Mouse (Mus musculus): ENCODE measurements around the gene Cnksr2. TPM values are rescaled to one million over a fixed set of nuclear protein-coding genes. Genes with fewer than 3 reads are reported as not detected.

The Cnksr2 gene
- total and polyA plus RNA-seq, 3 experiments = not detected

- Histone ChIP-seq H3K9ac (ENCODE audit: insufficient read depth, low read depth) (no peak overlapping the region), H3K79me2 (replicated peaks; ENCODE audit: control insufficient read depth, extremely low read depth, insufficient read depth, poor library complexity, severe bottlenecking) (no peaks in the 10 kb centered on the region), H3K9me3 (replicated peaks; ENCODE audit: low read length) (no peaks in the 10 kb centered on the region), H3K36me3 (replicated peaks in 1 of 2; ENCODE audit: control insufficient read depth in 1 of 2, insufficient read depth in 1 of 2, low read length in 1 of 2) (no peaks in the 10 kb centered on the region), H3K27me3 (replicated peaks) (no peaks in the 10 kb centered on the region), H3K4me1 (ENCODE audit: control insufficient read depth in 1 of 2, insufficient read depth in 2 of 2) (no peaks in the 10 kb centered on the region), H3K27ac (ENCODE audit: insufficient read depth, low read depth) (no peak overlapping the region), H3K4me2 (ENCODE audit: insufficient read depth, low read depth, poor library complexity, severe bottlenecking) (no peak overlapping the region), H3K4me3 (replicated peaks in 1 of 3; ENCODE audit: low read depth in 2 of 3, low read length in 2 of 3, poor library complexity in 1 of 3) (no peak overlapping the region)
- in situ Hi-C loops (cut with MboI; ENCODE audit: low pct_ligation_motif_present, low pct_unique_long_range_greater_than_20kb, low sequenced_read_pairs) = no loop called here
- peak; percentile 6 for DNase-seq (ENCODE audit: extremely low read depth)
- dilution Hi-C loops (cut with MboI; ENCODE audit: extremely low pct_ligation_motif_present, extremely low pct_unique_long_range_greater_than_20kb, low sequenced_read_pairs) = no loop called here
- no peak for TF ChIP-seq CTCF (conservative IDR thresholded peaks at IDR 0.05 in 1 of 2, IDR thresholded peaks at IDR 0.05 in 1 of 2; ENCODE audit: low read depth in 2 of 2, low read length in 2 of 2)
- TF ChIP-seq UBTF (IDR thresholded peaks at IDR 0.05; ENCODE audit: low read depth, low read length) = no peak
- TF ChIP-seq SIN3A (IDR thresholded peaks at IDR 0.05; ENCODE audit: low read length) = no peak
- TF ChIP-seq HCFC1 (IDR thresholded peaks at IDR 0.05; ENCODE audit: low read depth, low read length) = no peak
- no peak for TF ChIP-seq MAX (IDR thresholded peaks at IDR 0.05; ENCODE audit: low read length)
- no peak for TF ChIP-seq ELF1 (IDR thresholded peaks at IDR 0.05; ENCODE audit: low read depth, low read length)
- no peak for TF ChIP-seq ETS1 (conservative IDR thresholded peaks at IDR 0.05; ENCODE audit: low read depth, low read length)
- TF ChIP-seq MAZ (IDR thresholded peaks at IDR 0.05; ENCODE audit: low read depth, low read length) = no peak
- TF ChIP-seq GABPA (IDR thresholded peaks at IDR 0.05; ENCODE audit: insufficient replicate concordance, low read depth, low read length) = no peak
- no peak for TF ChIP-seq TBP (conservative IDR thresholded peaks at IDR 0.05; ENCODE audit: low read depth, low read length)
- TF ChIP-seq ZKSCAN1 (IDR thresholded peaks at IDR 0.05; ENCODE audit: borderline replicate concordance, low read depth, low read length) = no peak
- TF ChIP-seq JUN (IDR thresholded peaks at IDR 0.05; ENCODE audit: insufficient read depth, low read depth, low read length) = no peak
- no peak for TF ChIP-seq ZMIZ1 (IDR thresholded peaks at IDR 0.05; ENCODE audit: low read depth, low read length)
- no peak for TF ChIP-seq TCF12 (IDR thresholded peaks at IDR 0.05; ENCODE audit: low read depth, low read length)
- TF ChIP-seq KAT2A (IDR thresholded peaks at IDR 0.05; ENCODE audit: insufficient replicate concordance, low read length) = no peak
- no peak for TF ChIP-seq RCOR1 (conservative IDR thresholded peaks at IDR 0.05; ENCODE audit: low read depth, low read length)
Measured at GRCm38 (mm10) chrX:157801669-157802068, 241.4 kb downstream of the Cnksr2 start.

Other genes starting within 250 kb of the Cnksr2 start
- not detected in 2 replicates for gene Klhl34, start 224.9 kb downstream of the Cnksr2 start, total RNA-seq (2012; rRNA removed)
- gene Klhl34, start 224.9 kb downstream of the Cnksr2 start, total RNA-seq (2014; rRNA removed) = not detected in 2 replicates
- gene Klhl34, start 224.9 kb downstream of the Cnksr2 start, polyA plus RNA-seq (2012; ENCODE audit: insufficient read length, low read depth) = not detected in 2 replicates